Mouse (Mus musculus) embryo, embryonic 9.5 days (tissue): ENCODE measurements around the gene Necap1.

ENCODE experiments used
- DNase-seq: peaks from one replicate; pipeline ENCODE4 v3.0.0-alpha.2; 2017; ENCODE audit errors: extremely low spot score

The Necap1 gene

GRCm38 (mm10) chr6:122873871-122874719 is at the start of gene Necap1:
Gene Necap1 (plus strand): TSS chr6:122874474.
- DNase-seq: peak; percentile 95

- DNase-seq: no peak
These were observed 49.1 kb upstream of the Necap1 start for GRCm38 (mm10) chr6:122825166-122825565.

- peak; percentile 60 for DNase-seq
These were observed 48.1 kb upstream of the Necap1 start for GRCm38 (mm10) chr6:122825923-122826742.

GRCm38 (mm10) chr6:122828086-122828485 is 46.2 kb upstream of the Necap1 start:
- DNase-seq: no peak

GRCm38 (mm10) chr6:122832880-122833279 is 41.4 kb upstream of the Necap1 start:
- DNase-seq: no peak

- no peak for DNase-seq
These were observed 39.9 kb upstream of the Necap1 start for GRCm38 (mm10) chr6:122834365-122834764.

- no peak for DNase-seq
These were observed 37.3 kb upstream of the Necap1 start for GRCm38 (mm10) chr6:122836974-122837373.

- DNase-seq: no peak
These were observed 36.7 kb upstream of the Necap1 start for GRCm38 (mm10) chr6:122837539-122837938.

- no peak for DNase-seq
These were observed 30.5 kb upstream of the Necap1 start for GRCm38 (mm10) chr6:122843759-122844158.

- no peak for DNase-seq
These were observed 21.6 kb upstream of the Necap1 start for GRCm38 (mm10) chr6:122852696-122853095.

- DNase-seq: no peak
These were observed 19.7 kb upstream of the Necap1 start for GRCm38 (mm10) chr6:122854552-122854951.

- DNase-seq: no peak
These were observed 18.3 kb upstream of the Necap1 start, which contains the start of gene C3ar1 for GRCm38 (mm10) chr6:122855955-122856354. Gene C3ar1 (minus strand): TSS chr6:122856161.

- no peak for DNase-seq
These were observed 11.8 kb upstream of the Necap1 start for GRCm38 (mm10) chr6:122862434-122862833.

GRCm38 (mm10) chr6:122862871-122863270 is 11.4 kb upstream of the Necap1 start:
- no peak for DNase-seq

- DNase-seq: no peak
These were observed 6.4 kb upstream of the Necap1 start for GRCm38 (mm10) chr6:122867914-122868313.

GRCm38 (mm10) chr6:122869846-122870245 is 4.4 kb upstream of the Necap1 start:
- DNase-seq: no peak

GRCm38 (mm10) chr6:122872800-122873199 is 1.5 kb upstream of the Necap1 start:
- DNase-seq: no peak

- DNase-seq: no peak
These were observed 581 bp downstream of the Necap1 start for GRCm38 (mm10) chr6:122874720-122875389.

- DNase-seq: no peak
These were observed 5.0 kb downstream of the Necap1 start for GRCm38 (mm10) chr6:122879141-122879735.

- no peak for DNase-seq
These were observed 5.7 kb downstream of the Necap1 start for GRCm38 (mm10) chr6:122879781-122880505.

- no peak for DNase-seq
These were observed 7.0 kb downstream of the Necap1 start for GRCm38 (mm10) chr6:122881287-122881686.
